Mouse (Mus musculus) heart, adult 9 months (tissue): ENCODE data around the gene Sema7a.

Experiments
- DNase-seq, 2 experiments: peaks; one replicate each; pipeline ENCODE4 v3.0.0; 2022; ENCODE audit warnings: low spot score in 2 of 2

Gene Sema7a

DNA sequence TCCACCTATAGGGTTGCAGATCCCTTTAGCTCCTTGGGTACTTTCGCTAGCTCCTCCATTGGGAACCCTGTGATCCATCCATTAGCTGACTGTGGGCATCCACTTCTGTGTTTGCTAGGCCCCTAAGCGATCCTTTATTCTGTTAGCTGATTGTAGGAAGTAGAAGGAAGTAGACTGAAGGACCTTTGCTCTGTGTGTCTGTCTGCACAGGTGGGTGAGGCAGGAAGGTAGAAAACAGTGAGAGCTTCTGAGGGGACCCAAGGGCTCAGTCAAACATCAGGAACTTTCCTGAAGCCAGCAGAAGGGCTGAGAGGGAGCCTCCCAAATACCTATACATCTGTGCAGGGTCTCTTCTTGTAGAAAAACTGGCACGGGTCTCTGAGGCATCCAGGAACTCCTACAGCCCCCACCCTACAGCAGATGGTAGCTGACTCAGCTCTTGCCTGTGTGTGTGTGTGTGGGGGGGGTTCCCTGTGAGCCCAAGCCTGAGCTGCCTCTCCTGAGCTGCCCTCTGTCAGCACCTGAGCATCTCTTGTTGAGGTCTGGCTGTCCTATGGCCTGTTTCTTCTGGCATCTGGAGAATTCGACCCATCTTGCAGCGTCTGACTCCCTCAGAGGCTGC is 35.4 kb downstream of the Sema7a start:
- DNase-seq = no peak

DNA sequence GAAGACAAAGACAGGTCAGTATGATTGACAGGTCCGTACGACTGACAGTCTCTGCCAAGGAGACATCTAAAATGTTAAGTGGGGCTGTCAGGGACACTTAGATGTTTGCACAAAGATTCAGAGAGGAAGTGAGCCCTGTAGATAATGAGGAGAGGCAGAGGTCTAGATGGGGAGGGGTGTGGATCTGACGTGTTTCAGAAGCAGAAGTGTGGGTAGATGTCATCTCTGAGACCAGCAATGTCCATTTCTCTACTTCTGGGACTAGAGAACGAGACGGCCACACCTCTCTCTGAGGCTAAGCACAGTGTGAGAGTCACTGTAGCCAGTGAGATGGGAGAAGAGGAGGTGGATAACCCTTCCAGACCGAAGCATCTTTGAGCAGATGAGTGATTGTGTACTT is 38.1 kb downstream of the Sema7a start:
- no peak for DNase-seq

DNA sequence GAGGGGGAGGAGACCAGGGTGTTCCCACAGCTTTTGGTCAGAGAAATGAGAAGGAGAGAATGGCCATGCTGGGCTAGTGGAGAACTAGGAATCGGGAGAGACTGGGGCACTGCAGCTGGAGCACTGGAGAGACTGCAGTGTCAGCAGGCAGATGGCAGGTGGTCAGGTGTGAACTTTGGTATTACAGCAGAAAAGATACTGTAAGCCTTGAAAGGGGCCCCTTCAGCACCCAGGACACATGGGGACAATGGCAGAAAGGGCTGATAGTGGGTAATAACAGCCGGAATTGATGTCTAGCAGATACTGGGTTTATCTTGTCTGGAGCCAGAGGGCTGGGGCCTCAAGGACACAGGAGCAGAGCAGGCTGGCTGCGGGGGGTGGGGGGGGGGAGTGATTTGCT is 38.9 kb downstream of the Sema7a start:
- no peak for DNase-seq

DNA sequence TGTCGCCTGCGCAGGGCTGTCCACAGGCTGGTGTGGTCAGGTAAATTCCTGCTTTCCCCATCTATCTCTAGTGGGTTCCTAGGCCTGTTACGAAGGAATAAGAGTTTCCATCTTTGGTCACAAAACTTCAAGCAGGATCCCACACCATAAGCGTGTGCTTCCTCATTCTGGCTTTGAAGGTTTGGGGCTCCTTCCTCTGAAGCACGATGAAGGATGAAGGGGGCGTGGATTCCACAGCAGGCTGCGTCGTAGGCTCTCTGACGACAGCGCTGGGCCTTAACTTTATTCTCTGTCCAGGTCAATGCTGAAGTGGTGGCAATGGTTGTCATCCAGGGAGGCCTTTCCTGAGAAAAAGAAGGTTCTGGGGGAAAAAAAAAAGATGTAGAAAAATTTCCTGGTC is 40.7 kb downstream of the Sema7a start:
- DNase-seq = no peak

DNA sequence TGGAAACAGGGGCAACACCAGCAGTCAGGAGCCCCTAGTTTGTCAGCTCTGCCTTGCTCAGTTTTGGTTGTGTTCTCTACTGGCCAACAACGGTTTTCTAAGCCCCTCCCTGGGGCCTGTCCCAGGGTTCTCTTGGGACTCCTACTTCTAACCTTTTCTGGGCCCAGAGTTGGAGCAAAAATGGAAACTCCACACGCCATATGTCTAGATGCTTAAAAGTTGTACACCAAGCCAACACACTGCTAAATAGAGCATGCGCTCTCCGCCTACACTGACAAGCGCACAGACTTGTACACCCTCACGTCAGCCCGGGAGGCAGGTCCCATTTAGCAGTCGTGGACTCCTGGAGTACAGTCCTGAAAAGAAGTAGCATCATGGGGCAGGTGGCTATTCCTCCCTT is 45.4 kb downstream of the Sema7a start:
- no peak for DNase-seq

DNA sequence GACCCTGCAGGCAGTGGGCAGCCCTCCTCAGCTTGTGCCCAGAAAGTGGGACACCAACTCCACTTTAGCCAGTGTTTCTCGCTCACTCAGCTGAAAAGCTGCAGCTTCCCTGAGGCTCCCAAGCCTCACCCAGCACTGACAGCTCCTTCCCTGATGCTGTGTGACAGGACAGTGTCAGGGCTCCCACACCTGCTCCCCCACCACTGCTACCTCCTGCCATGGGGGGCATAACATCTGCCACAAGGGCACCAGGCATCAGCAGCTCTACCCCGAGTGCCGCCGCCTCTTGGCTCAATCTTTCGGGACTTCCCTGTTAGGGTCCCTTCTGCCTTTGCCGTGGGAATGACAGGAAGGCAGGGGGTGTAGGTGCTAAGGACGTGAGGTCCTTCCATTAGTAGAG is 46.4 kb downstream of the Sema7a start:
- no peak for DNase-seq

DNA sequence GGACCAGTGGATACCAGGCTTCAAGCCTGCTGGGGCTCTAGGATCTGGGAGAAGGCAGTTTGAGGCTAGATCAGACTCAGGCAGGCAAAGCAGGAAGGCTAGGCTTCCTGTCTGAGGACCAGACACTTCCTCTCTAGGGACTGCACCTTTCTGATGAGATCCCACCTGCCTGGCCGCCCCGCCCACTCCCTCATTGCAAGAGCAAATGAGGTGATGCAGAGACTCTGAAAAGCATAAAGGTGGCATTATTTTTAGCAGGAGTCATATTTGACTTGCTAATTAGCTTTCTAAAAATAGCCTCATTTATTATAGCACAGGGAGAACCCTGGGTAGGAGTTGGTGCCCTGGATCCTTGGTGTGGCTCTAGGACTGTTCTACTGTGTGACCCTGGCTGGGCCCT is 48.2 kb downstream of the Sema7a start:
- no peak for DNase-seq

DNA sequence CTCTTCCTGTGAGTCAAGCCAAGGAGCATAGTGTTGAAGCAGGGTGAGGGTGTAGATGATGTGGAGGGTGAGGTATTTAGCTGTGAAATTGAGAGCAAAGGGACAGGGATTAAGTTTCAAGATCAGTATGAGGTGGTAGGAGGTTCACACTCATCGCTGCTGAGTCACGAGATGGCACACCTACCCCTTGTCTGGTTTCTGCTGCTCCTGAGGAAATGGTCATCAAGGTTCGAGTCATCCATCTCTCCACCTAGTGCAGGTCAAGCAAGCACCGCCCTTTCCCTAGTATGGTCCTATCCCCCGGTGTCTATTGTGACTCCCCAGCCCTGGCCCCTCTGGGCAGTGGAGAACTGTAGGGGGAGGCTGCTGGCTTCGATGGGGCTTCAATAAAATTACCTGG is 49.4 kb downstream of the Sema7a start:
- no peak for DNase-seq

DNA sequence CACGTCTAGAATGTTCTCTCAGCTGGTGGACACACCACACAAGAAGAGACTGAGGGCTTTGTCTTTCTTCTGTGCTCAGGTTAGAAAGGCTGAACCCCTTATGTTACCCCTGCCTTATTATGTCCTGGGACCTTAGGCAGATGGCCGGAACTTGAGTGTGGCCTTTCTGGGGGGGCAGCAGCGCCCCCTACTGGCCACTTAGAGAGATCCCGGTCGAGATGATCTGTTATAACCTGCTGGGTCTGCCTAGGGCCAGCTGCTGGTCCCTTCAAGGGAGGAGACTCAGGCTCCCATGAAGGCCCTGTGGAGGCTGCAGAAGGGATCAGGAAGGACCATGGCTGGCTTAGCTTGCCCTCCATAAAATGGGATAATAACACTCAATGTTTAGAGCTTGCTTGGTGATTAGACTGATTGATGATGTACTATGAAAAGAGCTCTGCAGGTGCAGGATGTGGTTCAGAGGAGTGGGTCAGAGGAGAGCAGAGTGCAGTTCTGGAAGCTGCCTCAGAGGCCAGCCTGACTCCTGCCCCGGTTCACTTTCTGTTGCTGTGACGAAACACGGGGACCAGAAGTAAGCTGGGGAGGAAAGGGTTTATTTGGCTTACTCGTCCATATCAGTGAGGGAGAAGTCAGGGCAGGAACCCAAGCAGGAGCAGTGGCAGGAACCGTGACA is 50.7 kb downstream of the Sema7a start:
- DNase-seq = peak; percentile 47 to 48

DNA sequence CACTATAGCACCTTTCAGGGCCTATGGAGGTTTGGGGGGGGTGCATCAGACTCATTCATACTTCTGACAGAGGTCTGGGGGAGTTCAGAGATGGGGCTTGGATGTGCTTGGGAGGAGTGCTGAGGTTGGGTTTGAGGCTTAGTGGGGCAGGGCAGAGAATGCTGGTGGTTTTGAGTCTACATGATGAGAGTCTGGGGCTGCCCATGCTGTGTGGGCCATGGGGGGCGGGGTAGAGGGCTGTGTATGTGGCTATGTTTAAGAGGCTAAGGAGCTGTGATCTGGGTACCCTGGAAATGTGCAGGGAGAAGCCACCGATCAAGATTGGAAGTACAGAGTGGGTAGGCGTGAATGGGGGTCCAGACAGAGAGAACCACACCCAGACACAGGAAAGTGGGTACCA is 52.1 kb downstream of the Sema7a start:
- DNase-seq = no peak

DNA sequence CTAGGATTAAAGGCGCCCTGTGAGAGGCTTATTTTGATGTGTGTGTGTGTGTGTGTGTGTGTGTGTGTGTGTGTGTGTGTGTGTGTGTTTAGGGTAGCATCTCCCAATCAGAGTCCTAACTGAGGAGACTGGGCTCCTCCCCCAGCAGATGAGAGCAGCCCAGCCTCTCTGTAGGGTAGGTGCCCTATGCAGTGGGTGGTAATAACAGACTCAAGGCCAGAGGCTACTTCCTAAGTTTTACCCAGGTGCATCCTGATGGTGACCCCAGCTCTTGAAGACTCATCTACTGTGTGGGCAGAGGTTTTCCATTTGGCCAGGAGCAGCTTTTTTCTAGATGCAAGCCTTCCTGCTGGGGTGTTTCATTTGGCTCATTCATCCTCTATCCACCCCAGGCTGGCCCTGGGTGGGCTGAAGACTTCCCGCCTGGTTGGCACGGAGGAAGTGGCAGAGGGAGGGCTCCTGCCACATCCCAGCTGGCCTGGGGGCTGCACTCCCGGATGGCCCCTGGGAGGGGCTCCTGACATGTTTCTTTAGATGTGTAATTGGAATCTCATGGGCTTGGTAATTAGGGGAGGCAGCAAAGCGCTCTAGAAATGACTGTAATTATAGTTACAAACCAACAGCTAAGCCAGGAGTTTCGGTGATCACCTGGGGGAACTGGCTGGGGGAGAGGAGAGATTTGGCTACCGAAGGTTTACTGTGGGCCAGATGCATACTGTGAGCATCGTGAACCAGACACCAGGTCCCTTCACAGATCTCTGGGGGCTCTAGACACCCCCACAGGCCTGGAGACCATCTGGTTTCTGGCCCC is 53.1 kb downstream of the Sema7a start:
- DNase-seq = no peak

DNA sequence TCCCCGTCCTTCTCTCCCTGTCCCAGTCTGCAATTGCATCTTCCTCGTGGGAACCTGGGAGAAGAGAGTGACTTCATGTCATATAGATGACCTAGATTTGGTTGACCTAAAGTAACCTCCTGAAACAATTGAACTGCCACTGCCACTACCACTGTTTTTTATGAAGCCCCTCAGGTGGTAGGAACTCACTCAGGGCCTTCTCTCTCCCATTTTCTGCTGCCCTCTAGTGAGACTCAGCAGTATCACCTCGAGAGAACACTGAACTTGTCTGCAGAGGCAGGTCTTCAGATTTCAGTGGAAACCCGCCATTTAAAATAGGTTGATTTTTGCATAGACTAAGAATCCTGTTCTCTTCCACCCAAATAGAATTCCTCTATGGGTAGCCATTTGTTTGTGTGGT is 55.4 kb downstream of the Sema7a start:
- DNase-seq = no peak

DNA sequence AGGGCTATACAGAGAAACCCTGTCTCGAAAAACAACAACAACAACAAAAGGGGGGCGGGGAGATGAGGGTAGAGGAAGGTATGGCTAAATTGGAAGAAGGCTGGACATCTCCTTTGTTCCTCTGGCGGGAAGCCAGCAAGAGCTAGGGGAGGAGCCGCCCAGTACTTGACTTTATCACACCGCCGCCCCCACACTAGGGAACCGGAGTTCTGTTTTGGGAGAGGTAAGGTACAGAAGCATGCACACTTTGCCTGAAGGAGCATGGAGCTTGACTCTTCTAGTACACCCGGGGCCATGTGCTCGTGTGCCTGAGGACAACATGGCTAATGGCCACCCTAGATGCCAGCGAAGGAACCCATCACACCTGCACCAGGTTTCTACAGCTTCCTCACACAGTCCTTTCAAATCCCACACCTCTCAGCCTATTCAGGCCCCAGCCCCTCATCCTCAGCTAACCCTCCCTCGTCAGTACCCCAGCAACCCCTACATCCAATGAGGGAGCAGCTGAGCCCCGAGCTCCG is 57.7 kb downstream of the Sema7a start:
- no peak for DNase-seq

DNA sequence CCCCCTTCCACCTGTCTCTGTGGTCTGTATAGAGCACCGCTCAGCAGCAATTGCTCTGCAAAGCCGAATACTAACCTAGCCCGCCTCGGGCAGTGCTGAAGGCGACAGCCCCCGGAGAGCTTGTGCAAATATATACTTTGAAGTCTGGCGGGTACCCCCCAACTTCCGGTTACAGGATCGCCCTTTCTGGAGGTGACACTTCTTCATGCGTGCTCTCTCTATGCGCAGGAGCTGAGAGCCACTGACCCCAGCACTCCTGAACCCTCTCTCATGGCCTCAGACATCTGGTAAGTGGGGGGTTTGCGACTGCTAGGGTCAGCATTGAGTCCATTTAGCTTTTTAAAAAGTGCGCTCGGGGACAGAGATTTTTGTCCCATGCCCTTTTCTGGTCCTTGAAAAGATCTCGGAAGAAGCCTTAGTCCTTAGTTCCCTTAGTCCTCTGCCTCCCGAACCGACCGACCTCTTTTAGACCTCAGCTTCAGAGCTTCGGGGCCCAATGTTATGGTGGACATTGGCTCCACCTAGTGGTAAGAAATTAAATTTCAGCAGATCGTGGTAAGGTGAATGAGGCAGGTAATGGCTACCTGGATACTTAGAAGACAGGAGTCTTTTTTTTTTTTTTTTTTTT is 58.2 kb downstream of the Sema7a start:
- peak; percentile 40 to 52 for DNase-seq

DNA sequence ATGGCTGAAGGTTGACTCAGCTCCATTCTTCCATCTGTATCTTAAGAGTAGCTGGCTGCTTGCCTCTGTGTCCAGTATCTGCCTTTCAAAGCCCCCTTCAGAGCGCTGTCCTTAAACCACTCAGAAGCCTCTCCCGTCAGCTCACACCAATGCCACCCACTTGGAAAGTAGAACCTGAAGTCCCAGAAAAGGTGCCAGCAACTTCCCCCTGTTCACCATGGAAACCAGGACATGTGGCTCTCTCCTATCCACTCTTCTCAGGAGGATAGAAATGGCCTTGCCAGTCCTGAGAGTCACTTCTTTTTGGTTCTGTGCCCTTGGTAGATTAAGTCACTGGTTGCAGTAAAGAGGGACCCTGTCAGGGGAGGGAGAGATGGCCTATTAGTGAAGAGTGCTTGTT is 58.8 kb downstream of the Sema7a start:
- no peak for DNase-seq

DNA sequence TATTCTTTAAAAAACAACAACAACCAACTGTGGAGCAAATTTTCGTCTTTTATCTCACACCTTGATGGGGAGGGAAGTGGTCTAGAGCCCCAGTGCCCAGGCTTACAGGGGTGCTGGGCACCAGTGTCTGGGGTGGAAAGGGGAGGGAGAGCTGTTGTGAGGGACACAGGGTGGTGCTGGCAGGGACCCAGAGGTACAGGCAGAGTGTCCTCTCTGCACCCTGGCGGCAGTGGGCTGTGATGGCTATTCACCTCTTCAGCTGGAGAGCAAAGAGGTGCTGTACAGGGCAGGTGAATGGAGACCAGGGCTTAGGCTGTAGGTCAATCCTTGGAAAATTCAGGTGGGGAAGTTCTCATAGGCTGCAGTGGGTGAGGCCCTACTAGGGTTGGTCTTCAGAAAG is 59.8 kb downstream of the Sema7a start:
- DNase-seq = no peak

DNA sequence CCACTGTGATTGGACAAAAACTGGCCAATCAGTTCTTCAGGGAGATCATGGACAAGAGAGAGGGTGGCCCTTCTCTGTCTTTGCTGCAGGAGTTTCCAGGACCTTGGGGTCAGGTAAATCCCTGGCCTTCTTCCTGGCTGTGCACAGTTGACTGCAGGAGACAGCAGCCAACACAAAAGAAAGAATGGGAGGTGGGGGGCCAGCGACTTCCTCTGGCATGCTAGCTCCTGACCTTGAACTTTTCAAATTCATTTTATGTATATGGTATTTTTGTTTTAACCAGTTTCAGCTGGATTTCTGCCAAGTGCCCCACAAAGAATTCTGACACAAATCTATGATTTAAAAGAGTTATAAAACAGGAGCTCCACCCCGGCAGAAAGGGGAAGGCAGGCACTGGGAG is 63.4 kb downstream of the Sema7a start:
- DNase-seq = no peak

DNA sequence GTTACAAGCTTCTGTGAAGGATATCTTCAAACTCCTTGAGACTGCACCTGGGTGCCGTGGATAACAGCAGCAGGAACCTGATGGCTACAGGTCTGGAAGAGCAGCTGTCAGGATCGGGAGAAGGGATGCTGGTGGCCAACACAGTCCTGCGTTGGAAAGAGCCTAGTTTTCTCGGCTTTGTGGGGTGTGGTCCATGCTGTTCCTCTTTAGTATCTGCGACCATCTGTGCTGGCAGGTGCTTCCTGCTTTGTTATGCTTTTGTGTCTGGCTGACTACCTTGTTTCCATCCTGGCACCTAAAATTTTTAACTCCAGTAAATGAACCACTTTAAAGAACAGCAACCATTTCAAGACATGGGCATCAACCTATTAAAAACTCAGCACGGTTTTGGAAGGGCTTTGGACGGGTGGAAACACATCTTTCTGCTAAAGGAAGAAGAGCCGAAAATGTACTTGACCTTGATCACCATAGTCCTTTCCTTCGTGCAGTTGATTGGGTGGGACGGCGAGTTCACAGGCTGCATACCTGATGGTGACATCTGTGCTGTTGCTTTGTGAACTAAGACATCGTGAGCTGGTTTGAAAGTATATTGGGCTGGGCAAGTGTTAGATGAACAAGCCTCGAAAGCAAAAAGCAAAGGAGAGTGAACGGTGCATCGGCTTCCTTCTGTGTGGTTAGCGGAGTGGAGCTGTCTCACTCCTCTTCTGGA is 66.0 kb downstream of the Sema7a start, which contains the start of gene Cyp11a1:
TSS of gene Cyp11a1 (plus strand) at position 659 of the 709 bp plus-strand sequence.
- DNase-seq = no peak

DNA sequence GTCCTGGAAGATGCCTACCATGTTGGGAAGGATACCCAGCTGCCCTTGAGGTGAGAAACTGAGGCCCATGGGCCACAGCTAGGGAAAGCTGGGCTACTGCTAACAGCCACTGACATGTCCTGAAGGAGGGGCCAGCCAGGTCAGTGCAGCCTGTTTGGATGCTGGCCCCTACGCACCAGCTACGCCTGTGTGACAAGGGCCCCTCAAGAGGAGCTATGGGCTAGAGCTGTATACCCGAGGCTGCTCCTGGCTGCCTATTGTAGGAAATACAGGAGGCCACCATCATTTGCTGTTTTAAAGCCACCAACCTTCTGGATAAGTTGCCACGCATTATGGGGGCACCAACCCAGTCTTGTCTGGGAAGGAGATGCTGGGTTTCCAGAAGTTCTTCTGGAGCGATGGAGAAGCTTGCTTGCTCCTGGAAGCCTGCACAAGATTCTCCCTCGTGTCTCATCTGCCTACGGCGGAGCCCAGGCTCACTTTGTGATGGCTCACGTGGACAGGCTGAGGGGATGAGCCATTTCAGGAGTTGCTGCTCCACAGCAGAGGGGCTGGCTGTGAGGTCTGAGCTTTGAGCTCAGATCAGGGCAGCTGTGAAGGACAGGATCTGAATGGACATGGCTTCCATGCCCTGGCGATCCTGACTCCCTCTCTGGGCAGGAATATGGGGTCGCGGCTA is 68.6 kb downstream of the Sema7a start:
- no peak for DNase-seq

DNA sequence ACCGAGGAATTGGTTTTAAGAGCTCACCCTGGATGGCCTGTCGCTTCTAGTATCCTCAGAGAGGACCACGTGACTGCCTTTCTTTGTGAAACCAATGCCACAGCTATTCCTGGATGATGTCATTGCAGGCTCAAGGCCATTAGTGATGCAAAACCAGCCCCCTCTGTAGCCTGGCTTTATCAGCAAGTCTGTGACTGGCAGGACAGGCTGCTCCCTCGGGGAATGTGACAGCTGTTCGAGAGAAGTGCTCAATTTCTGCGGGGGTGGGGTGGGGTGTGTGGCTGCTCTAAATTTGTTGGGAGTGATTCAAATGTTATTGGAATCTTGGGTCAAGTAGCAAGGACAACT is 69.1 kb downstream of the Sema7a start:
- DNase-seq = peak; percentile 74 to 75

DNA sequence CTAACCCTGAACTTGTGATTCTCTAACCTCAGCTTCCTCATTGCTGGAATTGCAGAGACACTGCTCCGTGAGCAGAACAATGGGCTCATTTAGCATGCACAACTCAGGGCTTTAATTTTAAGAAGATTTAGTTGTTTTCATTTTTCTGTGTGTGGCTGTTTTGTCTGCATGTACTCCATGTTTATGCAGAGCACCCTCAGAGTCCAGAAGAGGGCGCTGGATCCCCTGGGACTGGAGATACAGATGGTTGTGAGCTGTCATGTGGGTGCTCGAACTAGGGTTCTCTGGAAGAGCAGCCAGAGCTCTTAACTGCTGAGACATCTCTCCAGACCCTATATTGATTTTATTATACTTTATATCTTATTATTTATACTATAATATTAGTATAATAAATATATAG is 69.7 kb downstream of the Sema7a start:
- no peak for DNase-seq
